Mouse (Mus musculus) liver, adult 2 months (tissue): Measurements from ENCODE around the gene Scgb1a1.

Experiments
- CTCF ChIP-seq: fragments of 200-500 bp; IDR thresholded peaks from 2 replicates; pipeline ENCODE4 v1.5.1; 2011; ENCODE audit warnings: low read depth, low read length, control low read depth
- POLR2A ChIP-seq: fragments of 200-500 bp; IDR thresholded peaks from 2 replicates; pipeline ENCODE4 v1.6.1; 2011; ENCODE audit warnings: low read length, control low read depth; ENCODE audit not compliant: insufficient read depth; ENCODE audit errors: extremely low read depth

DNA sequence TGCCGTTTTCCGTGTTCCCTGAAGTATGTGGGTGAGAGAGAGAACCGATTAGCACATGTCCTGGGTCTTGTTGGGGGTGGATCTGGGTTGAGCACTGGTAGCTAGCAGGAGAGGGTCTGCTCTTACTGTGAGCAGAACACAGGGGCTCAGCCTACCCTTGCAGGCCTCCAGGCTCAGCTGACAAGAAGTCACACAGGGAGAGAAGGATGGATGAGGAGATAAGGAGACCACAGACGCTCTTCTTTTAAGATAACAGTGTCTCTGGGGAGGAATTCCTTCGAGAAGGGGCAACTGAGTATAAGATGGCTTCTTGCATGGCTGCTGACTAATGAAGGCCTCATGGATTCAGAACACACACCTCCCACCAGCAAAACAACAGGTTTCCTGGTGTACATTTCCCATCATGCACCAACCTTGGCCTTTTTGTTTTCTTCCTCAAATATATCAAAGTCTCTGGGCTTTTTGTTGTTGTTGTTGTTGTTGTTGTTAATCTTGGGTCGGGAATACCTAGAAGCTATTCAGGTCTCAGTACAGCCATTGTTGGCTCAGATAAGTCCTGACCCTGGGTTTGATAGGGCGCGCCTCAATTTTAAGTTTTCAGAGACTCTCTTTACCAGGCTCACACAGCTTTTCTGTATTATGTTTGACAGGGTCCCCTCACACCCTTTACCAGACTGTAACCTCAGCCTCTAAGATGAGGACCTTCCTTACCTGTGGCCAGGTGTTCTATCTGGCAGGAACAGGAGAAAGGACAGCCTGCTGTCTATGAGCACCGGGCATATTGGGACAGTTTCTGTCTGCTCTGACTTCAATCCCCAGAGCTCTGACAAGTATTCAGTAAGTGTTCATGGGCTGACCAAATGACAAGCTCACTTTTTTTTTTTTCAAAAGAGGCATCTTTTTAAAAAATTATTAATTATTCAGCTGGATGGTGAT is 37.2 kb downstream of the Scgb1a1 start:
- no peak for TF ChIP-seq CTCF
- TF ChIP-seq POLR2A: no peak
